Mouse (Mus musculus): ENCODE data around the gene Tmco1. TPM values are rescaled to one million over a fixed set of nuclear protein-coding genes. Genes with fewer than 3 reads are reported as not detected.
"Not testable (repeated sequence)": the region's sequence is repeated elsewhere in the genome, so short reads cannot be mapped to it uniquely, and the experiment has no call there.

Gene Tmco1
- polyA plus RNA-seq, 1 experiment from 2014 or later, result 65.7 TPM

DNA sequence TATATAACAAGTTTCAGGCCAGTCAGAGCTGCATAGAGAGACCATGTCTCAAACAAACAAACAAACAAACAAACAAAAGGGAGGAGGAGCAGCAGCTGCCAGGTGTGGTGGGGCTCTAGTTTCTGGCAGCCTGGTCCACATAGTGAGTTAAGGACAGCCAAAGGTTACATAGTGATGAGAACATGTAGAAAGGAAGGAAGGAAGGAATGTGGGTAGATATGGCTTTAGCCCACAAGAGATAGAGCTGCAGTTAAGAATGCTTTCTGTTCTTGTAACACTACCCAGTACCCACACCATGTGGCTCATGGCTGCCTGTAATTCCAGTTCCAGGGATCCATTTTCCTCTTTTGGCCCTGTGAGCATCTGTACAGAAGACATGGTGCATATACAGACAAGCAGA lies 4.2 kb downstream of the Tmco1 start:
- Histone ChIP-seq H3K27me3 (replicated peaks; ENCODE audit: low read depth, poor library complexity, severe bottlenecking) (no peaks in the 10 kb centered on the region), H3K27ac (replicated peaks) (no peak overlapping the region), H3K4me3 (no peak overlapping the region), H3K4me1 (peaks cover 12% of the 10 kb centered on the region), H3K9me3 (no peaks in the 10 kb centered on the region), H3K36me3 (replicated peaks) (peaks cover 47% of the 10 kb centered on the region)
- no peak for DNase-seq (ENCODE audit: low spot score)

DNA sequence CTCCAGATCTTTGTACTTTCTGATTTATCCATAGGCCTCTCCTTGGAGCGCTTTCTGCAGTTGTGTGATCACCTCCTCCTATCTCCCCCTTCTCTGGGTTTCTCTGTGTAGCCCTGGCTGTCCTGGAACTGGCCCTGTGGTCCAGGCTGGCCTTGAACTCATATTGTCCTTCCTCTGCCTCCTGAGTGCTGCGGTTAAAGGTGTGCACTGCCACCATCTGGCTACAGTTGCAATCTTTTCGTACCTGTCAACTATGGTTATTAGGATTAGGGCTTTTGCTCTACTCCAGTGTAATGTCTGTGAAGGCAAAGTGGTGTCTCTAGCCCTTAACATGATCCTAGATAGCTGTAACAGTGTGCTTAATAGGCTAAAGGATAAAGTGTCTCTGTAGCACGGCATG lies 5.0 kb downstream of the Tmco1 start:
- Histone ChIP-seq H3K36me3 (replicated peaks) (peaks cover 55% of the 10 kb centered on the region), H3K27me3 (replicated peaks; ENCODE audit: low read depth, poor library complexity, severe bottlenecking) (no peaks in the 10 kb centered on the region), H3K4me1 (peaks cover 8% of the 10 kb centered on the region), H3K27ac (replicated peaks) (no peak overlapping the region), H3K4me3 (no peak overlapping the region), H3K9me3 (no peaks in the 10 kb centered on the region)
- DNase-seq (ENCODE audit: low spot score), result no peak
- 89% methylated on average over 4 of the region's 4 CpGs for WGBS

DNA sequence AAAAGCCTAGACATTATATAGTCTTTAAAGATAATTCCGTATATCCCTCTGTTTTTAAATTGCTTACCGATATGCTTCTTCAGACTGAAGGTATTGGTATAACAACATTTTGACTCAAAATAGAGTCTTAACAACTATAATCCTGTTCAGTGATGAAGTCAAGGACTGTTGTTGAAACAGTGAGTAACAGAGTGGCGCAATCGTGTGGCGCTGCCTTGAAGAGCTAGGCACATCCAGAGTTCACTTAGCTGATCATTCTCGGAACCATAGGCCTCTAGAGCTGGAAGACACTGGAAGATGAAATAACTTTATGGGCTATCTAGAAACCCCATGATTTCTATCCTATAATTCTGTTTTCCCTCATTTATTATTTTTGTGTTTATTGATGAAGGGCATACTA lies 13.5 kb downstream of the Tmco1 start:
- Histone ChIP-seq H3K36me3 (replicated peaks) (peaks cover 94% of the 10 kb centered on the region), H3K27ac (replicated peaks) (no peak overlapping the region), H3K27me3 (replicated peaks; ENCODE audit: low read depth, poor library complexity, severe bottlenecking) (no peaks in the 10 kb centered on the region), H3K9me3 (no peaks in the 10 kb centered on the region; the same call in 1 of the 2 replicates), H3K4me1 (no peaks in the 10 kb centered on the region), H3K4me3 (no peak overlapping the region)
- DNase-seq (ENCODE audit: low spot score), result no peak
- 97% methylated on average over 6 of the region's 6 CpGs for WGBS

DNA sequence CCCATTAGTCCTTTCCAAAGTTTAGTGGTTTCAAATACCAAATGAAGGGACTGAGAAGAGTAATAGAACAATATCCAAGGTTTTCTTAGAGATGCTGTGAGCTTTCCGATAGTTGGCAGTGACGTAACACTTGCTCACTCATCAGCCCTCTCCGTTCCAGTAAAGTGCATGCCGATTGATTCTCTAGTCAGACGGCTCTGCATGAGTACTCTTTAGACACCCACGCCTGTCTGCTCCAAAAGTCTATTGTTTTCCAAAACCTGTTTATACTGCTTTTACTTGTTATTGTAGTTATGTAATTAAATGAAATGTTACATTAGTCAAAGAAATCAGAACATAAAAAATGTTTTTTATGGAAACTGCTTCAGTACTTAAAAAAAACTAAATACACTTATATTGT lies 20.6 kb downstream of the Tmco1 start:
- Histone ChIP-seq H3K36me3 (replicated peaks) (peaks cover 84% of the 10 kb centered on the region), H3K4me3 (no peak overlapping the region), H3K27me3 (replicated peaks; ENCODE audit: low read depth, poor library complexity, severe bottlenecking) (no peaks in the 10 kb centered on the region), H3K27ac (replicated peaks) (no peak overlapping the region), H3K4me1 (no peaks in the 10 kb centered on the region), H3K9me3 (no peaks in the 10 kb centered on the region)
- DNase-seq (ENCODE audit: low spot score), result no peak
- WGBS, result 90% methylated on average over 6 of the region's 6 CpGs

DNA sequence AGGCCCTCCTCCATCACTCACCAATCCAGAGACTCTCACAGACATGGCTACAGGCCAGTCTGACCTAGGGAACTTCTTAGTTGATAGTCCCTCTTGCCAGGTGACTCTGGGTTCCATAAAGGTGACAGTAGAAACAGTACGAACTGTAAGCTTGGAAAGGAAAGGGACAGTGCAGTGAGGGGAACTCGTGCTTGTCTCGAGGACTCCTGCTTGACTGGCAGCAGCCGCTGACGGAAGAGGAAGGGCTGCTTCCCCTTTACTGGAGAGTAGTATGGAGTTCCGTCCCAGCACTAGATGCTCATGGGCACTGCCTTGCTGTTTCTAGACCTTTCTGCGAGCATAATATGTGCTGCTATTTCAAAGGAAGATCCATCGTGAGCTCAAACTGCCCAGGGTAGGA lies 22.9 kb downstream of the Tmco1 start:
- H3K36me3 ChIP-seq (replicated peaks), result peaks cover 67% of the 10 kb centered on the region
- 90% methylated on average over 8 of the region's 8 CpGs for WGBS
- H3K27ac ChIP-seq (replicated peaks), result no peak overlapping the region
- no peak overlapping the region for H3K4me3 ChIP-seq
- no peak for DNase-seq (ENCODE audit: low spot score)
- no peaks in the 10 kb centered on the region for H3K27me3 ChIP-seq (replicated peaks; ENCODE audit: low read depth, poor library complexity, severe bottlenecking)
- H3K4me1 ChIP-seq, result no peaks in the 10 kb centered on the region
- no peaks in the 10 kb centered on the region for H3K9me3 ChIP-seq

DNA sequence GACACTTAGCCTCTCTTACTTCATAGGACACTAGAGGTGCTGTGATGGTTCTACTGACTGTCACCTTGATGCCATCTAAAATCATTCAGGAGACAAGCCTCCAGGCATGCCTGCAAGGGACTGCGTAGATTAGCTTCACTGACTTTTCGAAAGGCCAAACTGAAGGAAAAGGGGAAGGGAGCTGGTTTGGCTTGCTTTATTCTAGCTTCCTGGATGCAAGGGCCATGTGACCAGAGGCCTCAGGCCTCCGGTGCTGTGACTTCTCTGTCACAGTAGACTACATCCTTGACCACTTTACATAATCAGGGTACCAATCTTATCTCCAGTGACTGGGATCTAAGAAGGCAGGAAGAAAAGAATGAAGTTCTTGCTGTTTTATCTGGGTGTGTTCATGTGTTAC lies 28.2 kb downstream of the Tmco1 start:
- H3K27ac ChIP-seq (replicated peaks), result no peak overlapping the region
- peaks cover 22% of the 10 kb centered on the region for H3K36me3 ChIP-seq (replicated peaks)
- H3K27me3 ChIP-seq (replicated peaks; ENCODE audit: low read depth, poor library complexity, severe bottlenecking), result peaks cover 36% of the 10 kb centered on the region
- WGBS, result 92% methylated on average over 3 of the region's 3 CpGs
- peaks cover 3% of the 10 kb centered on the region; the same call in 1 of the 2 replicates for H3K4me1 ChIP-seq
- H3K4me3 ChIP-seq, result no peak overlapping the region
- H3K9me3 ChIP-seq, result no peaks in the 10 kb centered on the region
- DNase-seq (ENCODE audit: low spot score), result no peak

DNA sequence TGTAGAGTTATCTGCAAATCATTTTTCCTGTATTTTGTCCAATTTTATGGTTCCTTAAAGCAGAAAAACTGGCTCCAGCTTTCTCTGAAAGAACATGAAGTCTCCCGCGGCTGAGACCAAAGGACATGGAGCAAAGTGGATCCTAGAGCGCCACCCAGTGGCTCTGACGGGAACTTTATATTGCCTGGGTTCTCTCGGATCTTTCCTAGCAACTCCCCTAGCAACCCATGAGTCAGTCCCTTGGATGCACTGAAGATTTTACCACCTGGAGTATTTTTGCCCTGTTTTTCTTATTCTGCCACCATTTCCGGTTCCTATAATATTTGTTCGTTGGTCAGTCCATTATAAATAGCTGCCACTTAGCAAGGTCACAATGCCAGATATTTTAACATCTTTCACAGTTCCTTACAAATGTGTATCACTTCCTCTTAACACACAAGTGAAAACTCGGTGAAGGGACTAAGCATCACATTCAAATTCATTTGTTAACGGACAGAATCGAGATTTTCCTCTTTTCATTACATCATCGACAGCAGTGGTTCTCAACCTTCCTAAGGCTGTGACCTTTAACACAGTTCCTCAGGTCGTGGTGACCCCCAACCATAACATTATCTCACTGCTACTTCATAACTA lies 29.4 kb downstream of the Tmco1 start:
- 13% methylated on average over 12 of the region's 12 CpGs for WGBS
- DNase-seq (ENCODE audit: low spot score), result peak; percentile 89

DNA sequence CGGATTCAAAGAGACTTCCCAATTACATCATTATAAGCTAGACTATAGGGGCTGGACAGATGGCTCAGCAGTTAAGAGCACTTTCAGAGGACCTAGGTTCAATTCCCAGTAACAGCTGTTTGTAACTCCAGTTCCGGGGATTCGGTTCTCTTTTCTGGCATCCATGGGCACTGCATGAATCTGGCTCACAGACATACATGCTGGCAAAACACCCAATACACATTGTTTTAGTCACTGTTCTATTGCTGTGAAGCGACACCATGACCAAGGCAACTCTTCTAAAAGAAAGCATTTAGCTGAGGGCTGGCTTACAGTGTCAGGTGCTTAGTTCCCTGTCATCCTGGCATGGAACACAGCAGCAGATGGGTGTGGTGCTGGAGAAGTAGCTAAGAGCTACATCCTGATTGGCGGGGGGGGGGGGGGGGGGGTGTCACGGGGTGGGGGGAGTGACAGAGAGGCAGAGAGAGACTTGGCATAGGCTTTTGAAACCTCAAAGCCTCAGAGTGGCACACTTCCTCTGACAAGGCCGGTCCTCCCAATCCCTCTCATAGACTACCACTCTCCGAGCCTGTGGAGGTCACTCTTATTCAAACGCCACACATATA lies 31.1 kb downstream of the Tmco1 start:
- no peak overlapping the region for H3K4me3 ChIP-seq
- H3K36me3 ChIP-seq (replicated peaks), result peaks cover 2% of the 10 kb centered on the region; the same call in 1 of the 2 replicates
- no peak for DNase-seq (ENCODE audit: low spot score)
- peaks cover 44% of the 10 kb centered on the region for H3K27me3 ChIP-seq (replicated peaks; ENCODE audit: low read depth, poor library complexity, severe bottlenecking)
- peaks cover 3% of the 10 kb centered on the region; the same call in 1 of the 2 replicates for H3K4me1 ChIP-seq
- 74% methylated on average over 9 of the region's 9 CpGs for WGBS
- H3K9me3 ChIP-seq, result no peaks in the 10 kb centered on the region
- no peak overlapping the region for H3K27ac ChIP-seq (replicated peaks)

More for the DNA sequence above, 29.4 kb downstream of the Tmco1 start:
- no peaks in the 10 kb centered on the region for H3K9me3 ChIP-seq
- H3K27me3 ChIP-seq (replicated peaks; ENCODE audit: low read depth, poor library complexity, severe bottlenecking), result peaks cover 44% of the 10 kb centered on the region
- H3K27ac ChIP-seq (replicated peaks), result no peak overlapping the region
- no peak overlapping the region for H3K4me3 ChIP-seq
- H3K36me3 ChIP-seq (replicated peaks), result peaks cover 10% of the 10 kb centered on the region
- H3K4me1 ChIP-seq, result peaks cover 3% of the 10 kb centered on the region; the same call in 1 of the 2 replicates

DNA sequence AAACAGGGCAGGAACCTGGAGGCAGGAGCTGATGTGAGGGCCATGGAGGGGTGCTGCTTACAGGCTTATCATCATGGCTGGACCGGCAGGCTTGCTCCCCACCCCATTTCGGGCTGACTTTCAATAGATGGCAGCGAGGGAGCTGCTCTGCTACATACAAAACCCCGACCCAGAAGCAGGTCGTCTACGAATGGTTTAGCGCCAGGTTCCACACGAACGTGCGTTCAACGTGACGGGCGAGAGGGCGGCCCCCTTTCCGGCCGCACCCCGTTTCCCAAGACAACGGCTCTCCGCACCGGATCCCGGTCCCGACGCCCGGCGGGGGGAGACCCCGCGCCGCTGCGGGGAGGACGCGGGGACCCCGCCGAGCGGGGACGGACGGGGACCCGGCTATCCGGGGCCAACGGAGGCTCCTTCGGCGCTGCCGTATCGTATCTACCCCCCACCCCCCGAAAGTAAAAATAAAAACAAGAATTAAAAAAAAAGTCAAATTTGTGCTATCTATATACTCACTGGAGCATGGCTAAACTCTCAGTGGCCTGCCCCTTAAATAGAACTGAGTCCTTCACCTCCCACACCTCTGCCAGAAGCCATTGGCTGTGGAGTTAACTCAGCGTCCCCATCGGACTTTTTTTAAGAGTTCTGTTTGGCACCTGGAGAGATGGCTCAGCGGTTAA lies 32.1 kb downstream of the Tmco1 start:
- H3K36me3 ChIP-seq (replicated peaks), result no peaks in the 10 kb centered on the region
- peak; percentile 28 for DNase-seq (ENCODE audit: low spot score)
- peak overlapping the region; percentile 61 for H3K4me3 ChIP-seq
- 4% methylated on average over 47 of the region's 47 CpGs for WGBS
- H3K4me1 ChIP-seq, result peaks cover 3% of the 10 kb centered on the region; the same call in 1 of the 2 replicates
- no peak overlapping the region for H3K27ac ChIP-seq (replicated peaks)
- H3K9me3 ChIP-seq, result no peaks in the 10 kb centered on the region
- H3K27me3 ChIP-seq (replicated peaks; ENCODE audit: low read depth, poor library complexity, severe bottlenecking), result peaks cover 44% of the 10 kb centered on the region

DNA sequence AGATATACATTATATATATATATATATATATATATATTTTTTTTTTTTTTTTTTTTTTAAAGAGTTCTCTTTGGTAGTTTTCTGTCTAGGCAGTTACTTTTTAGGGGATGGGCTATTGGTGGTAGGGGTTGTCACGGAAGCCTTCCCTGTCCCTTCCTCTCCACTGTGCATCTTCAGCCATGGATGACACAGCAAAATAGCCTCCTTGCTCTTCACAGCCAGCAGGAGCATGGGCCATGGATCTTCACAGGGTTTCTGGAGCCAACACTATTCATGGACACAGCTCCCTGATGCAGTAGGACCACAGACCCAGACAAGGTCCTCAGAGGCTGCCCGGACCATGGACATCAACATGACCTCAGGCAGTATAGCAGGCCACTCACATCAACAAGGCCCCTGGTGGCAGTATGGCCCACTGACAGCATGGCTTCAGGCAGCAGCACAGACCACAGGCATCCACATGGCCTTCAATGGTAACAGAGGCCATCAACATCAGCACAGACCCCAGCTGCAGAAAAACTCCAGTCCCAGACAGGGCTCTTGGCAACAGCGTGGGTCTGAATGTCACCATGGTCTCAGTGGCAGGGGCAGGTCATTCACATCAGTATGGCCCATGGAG lies 32.8 kb downstream of the Tmco1 start:
- Histone ChIP-seq H3K4me3 (no peak overlapping the region), H3K36me3 (replicated peaks) (no peaks in the 10 kb centered on the region), H3K9me3 (no peaks in the 10 kb centered on the region), H3K4me1 (peaks cover 3% of the 10 kb centered on the region; the same call in 1 of the 2 replicates), H3K27ac (replicated peaks) (no peak overlapping the region), H3K27me3 (replicated peaks; ENCODE audit: low read depth, poor library complexity, severe bottlenecking) (peaks cover 44% of the 10 kb centered on the region)
- 90% methylated on average over 3 of the region's 3 CpGs for WGBS
- no peak for DNase-seq (ENCODE audit: low spot score)

DNA sequence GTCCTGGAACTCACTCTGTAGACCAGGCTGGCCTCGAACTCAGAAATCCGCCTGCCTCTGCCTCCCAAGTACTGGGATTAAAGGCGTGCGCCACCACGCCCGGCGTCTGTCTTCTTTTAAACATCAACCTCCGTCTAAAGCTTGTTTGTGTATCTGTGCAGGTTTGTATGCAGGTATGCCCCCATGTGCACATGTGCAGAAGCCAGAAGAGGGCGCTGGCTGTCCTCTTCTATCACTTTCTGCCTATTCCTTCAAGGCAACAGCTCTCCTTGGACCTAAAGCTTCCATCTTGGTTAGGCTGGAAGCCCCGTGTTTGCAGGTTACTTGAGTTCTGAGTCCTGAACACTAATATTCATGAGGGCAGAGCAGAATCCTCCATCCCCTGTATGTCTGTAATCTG lies 34.7 kb downstream of the Tmco1 start:
- Histone ChIP-seq H3K36me3 (replicated peaks) (no peaks in the 10 kb centered on the region), H3K9me3 (no peaks in the 10 kb centered on the region), H3K27ac (replicated peaks) (no peak overlapping the region), H3K4me3 (no peak overlapping the region), H3K4me1 (peaks cover 3% of the 10 kb centered on the region; the same call in 1 of the 2 replicates), H3K27me3 (replicated peaks; ENCODE audit: low read depth, poor library complexity, severe bottlenecking) (peaks cover 36% of the 10 kb centered on the region)
- DNase-seq (ENCODE audit: low spot score), result no peak
- WGBS, result 87% methylated on average over 10 of the region's 10 CpGs

DNA sequence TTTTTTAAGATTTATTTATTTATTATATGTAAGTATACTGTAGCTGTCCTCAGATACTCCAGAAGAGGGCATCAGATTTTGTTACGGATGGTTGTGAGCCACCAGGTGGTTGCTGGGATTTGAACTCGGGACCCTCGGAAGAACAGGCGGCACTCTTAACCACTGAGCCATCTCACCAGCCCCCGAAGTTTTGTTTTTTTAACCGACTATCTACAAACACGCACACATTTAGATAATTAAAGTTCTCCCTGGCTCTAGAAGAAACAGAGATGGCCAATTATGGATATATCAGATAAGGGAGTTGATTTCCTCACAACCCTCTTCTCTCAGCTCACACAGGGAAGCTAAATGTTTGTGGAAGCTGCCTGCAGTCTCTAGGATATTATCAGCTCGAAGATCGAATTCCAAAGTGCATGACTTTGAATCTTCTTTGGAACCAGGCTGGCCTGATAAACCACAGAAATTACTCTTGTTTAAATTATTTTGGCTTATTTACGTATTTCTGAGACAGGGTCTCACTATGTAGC lies 37.9 kb downstream of the Tmco1 start:
- not testable (repeated sequence) for H3K27ac ChIP-seq (replicated peaks); H3K9me3 ChIP-seq; H3K4me3 ChIP-seq; DNase-seq (ENCODE audit: low spot score); H3K36me3 ChIP-seq (replicated peaks)
- peaks cover 12% of the 10 kb centered on the region for H3K27me3 ChIP-seq (replicated peaks; ENCODE audit: low read depth, poor library complexity, severe bottlenecking)
- WGBS, result 86% methylated on average over 10 of the region's 10 CpGs
- H3K4me1 ChIP-seq, result peaks cover 11% of the 10 kb centered on the region

Measured in embryonic facial prominence, embryonic 10.5 days (tissue).